Mouse (Mus musculus): ENCODE data around the gene Gm28053. TPM values are rescaled to one million over a fixed set of nuclear protein-coding genes. Genes with fewer than 3 reads are reported as not detected.
A peak's percentile ranks its signal among the peaks of the same experiment; 100 is the strongest.

Gm28053 gene
- polyA plus RNA-seq (2012; rRNA removed), result 0.43 and 0.82 TPM in 2 replicates

- DNase-seq (ENCODE audit: low read depth in 1 of 2, low spot score in 2 of 2), result peak; percentile 76 to 77
- Histone ChIP-seq H3K4me3 (ENCODE audit: extremely low read depth, insufficient read depth, insufficient read length) (peak within 1 kb of the TSS; percentile 51), H3K27me3 (ENCODE audit: control insufficient read depth, insufficient read depth, low read length) (no peaks in the 10 kb centered on the region), H3K4me1 (ENCODE audit: control insufficient read depth, insufficient read depth, insufficient read length) (peaks cover 23% of the 10 kb centered on the region; the same call in 1 of the 2 replicates), H3K27ac (ENCODE audit: insufficient read depth, low read length) (peak within 1 kb of the TSS; percentile 95), H3K36me3 (ENCODE audit: control insufficient read depth, insufficient read depth, low read length) (no peaks in the 10 kb centered on the region; the same call in 1 of the 2 replicates)
- WGBS, result 7% methylated on average over 2 of the region's 2 CpGs
- TF ChIP-seq CTCF (IDR thresholded peaks at IDR 0.05; ENCODE audit: extremely low read depth, insufficient read depth, insufficient read length, insufficient replicate concordance) (no peak), POLR2A (IDR thresholded peaks at IDR 0.05; ENCODE audit: low read depth, low read length) (peak; percentile 35)
Observed at GRCm38 (mm10) chr6:48718455-48718854, at the start of gene Gm28053, which contains the start of gene Gimap7. Gm28053 (plus strand) TSS chr6:48718607. Gimap7 (plus strand) TSS chr6:48718621.

- H3K27me3 ChIP-seq (ENCODE audit: control insufficient read depth, insufficient read depth, low read length), result no peaks in the 10 kb centered on the region
- no peak overlapping the region for H3K27ac ChIP-seq (ENCODE audit: insufficient read depth, low read length)
- no peak overlapping the region for H3K4me3 ChIP-seq (ENCODE audit: extremely low read depth, insufficient read depth, insufficient read length)
- TF ChIP-seq POLR2A (IDR thresholded peaks at IDR 0.05; ENCODE audit: low read depth, low read length), result no peak
- TF ChIP-seq CTCF (IDR thresholded peaks at IDR 0.05; ENCODE audit: extremely low read depth, insufficient read depth, insufficient read length, insufficient replicate concordance), result no peak
- DNase-seq (ENCODE audit: low read depth in 1 of 2, low spot score in 2 of 2), result no peak
- WGBS, result 69% methylated on average over 2 of the region's 2 CpGs
- peaks cover 21% of the 10 kb centered on the region; the same call in 1 of the 2 replicates for H3K4me1 ChIP-seq (ENCODE audit: control insufficient read depth, insufficient read depth, insufficient read length)
- no peaks in the 10 kb centered on the region for H3K36me3 ChIP-seq (ENCODE audit: control insufficient read depth, insufficient read depth, low read length)
Observed at GRCm38 (mm10) chr6:48669446-48669969, 48.9 kb upstream of the Gm28053 start.

- Histone ChIP-seq H3K27me3 (ENCODE audit: control insufficient read depth, insufficient read depth, low read length) (no peaks in the 10 kb centered on the region), H3K27ac (ENCODE audit: insufficient read depth, low read length) (peak overlapping the region; percentile 95), H3K4me1 (ENCODE audit: control insufficient read depth, insufficient read depth, insufficient read length) (peaks cover 19% of the 10 kb centered on the region), H3K4me3 (ENCODE audit: extremely low read depth, insufficient read depth, insufficient read length) (no peak overlapping the region; the same call in 1 of the 2 replicates), H3K36me3 (ENCODE audit: control insufficient read depth, insufficient read depth, low read length) (peaks cover 3% of the 10 kb centered on the region; the same call in 1 of the 2 replicates)
- TF ChIP-seq CTCF (IDR thresholded peaks at IDR 0.05; ENCODE audit: extremely low read depth, insufficient read depth, insufficient read length, insufficient replicate concordance) (no peak), POLR2A (IDR thresholded peaks at IDR 0.05; ENCODE audit: low read depth, low read length) (no peak; the same call in 1 of the 2 replicates)
- WGBS, result 71% methylated on average over 9 of the region's 9 CpGs
- DNase-seq (ENCODE audit: low read depth in 1 of 2, low spot score in 2 of 2), result no peak
Observed at GRCm38 (mm10) chr6:48674291-48675058, 43.9 kb upstream of the Gm28053 start.

- peaks cover 21% of the 10 kb centered on the region for H3K4me1 ChIP-seq (ENCODE audit: control insufficient read depth, insufficient read depth, insufficient read length)
- H3K4me3 ChIP-seq (ENCODE audit: extremely low read depth, insufficient read depth, insufficient read length), result peak overlapping the region; percentile 54; the same call in 1 of the 2 replicates
- peak overlapping the region; percentile 95 for H3K27ac ChIP-seq (ENCODE audit: insufficient read depth, low read length)
- no peak for DNase-seq (ENCODE audit: low read depth in 1 of 2, low spot score in 2 of 2)
- TF ChIP-seq CTCF (IDR thresholded peaks at IDR 0.05; ENCODE audit: extremely low read depth, insufficient read depth, insufficient read length, insufficient replicate concordance) (no peak), POLR2A (IDR thresholded peaks at IDR 0.05; ENCODE audit: low read depth, low read length) (no peak)
- WGBS, result 16% methylated on average over 10 of the region's 10 CpGs
- peaks cover 3% of the 10 kb centered on the region; the same call in 1 of the 2 replicates for H3K36me3 ChIP-seq (ENCODE audit: control insufficient read depth, insufficient read depth, low read length)
- H3K27me3 ChIP-seq (ENCODE audit: control insufficient read depth, insufficient read depth, low read length), result no peaks in the 10 kb centered on the region
Observed at GRCm38 (mm10) chr6:48675400-48675930, 42.9 kb upstream of the Gm28053 start.

GRCm38 (mm10) chr6:48675931-48676859 lies 42.2 kb upstream of the Gm28053 start, which contains the start of gene Gimap9:
Gimap9 (plus strand) TSS chr6:48676129.
- Histone ChIP-seq H3K27me3 (ENCODE audit: control insufficient read depth, insufficient read depth, low read length) (no peaks in the 10 kb centered on the region), H3K36me3 (ENCODE audit: control insufficient read depth, insufficient read depth, low read length) (peaks cover 3% of the 10 kb centered on the region; the same call in 1 of the 2 replicates), H3K27ac (ENCODE audit: insufficient read depth, low read length) (peak within 1 kb of the TSS; percentile 95), H3K4me1 (ENCODE audit: control insufficient read depth, insufficient read depth, insufficient read length) (peaks cover 22% of the 10 kb centered on the region), H3K4me3 (ENCODE audit: extremely low read depth, insufficient read depth, insufficient read length) (peak within 1 kb of the TSS; percentile 97)
- TF ChIP-seq POLR2A (IDR thresholded peaks at IDR 0.05; ENCODE audit: low read depth, low read length), result peak; percentile 98
- TF ChIP-seq CTCF (IDR thresholded peaks at IDR 0.05; ENCODE audit: extremely low read depth, insufficient read depth, insufficient read length, insufficient replicate concordance), result no peak
- whole genome bisulfite sequencing, result under 1% methylated on average over 13 of the region's 13 CpGs
- DNase-seq (ENCODE audit: low read depth in 1 of 2, low spot score in 2 of 2), result peak; percentile 77 to 86

GRCm38 (mm10) chr6:48676860-48677415 lies 41.5 kb upstream of the Gm28053 start:
- TF ChIP-seq POLR2A (IDR thresholded peaks at IDR 0.05; ENCODE audit: low read depth, low read length), result no peak
- TF ChIP-seq CTCF (IDR thresholded peaks at IDR 0.05; ENCODE audit: extremely low read depth, insufficient read depth, insufficient read length, insufficient replicate concordance), result no peak
- peaks cover 3% of the 10 kb centered on the region; the same call in 1 of the 2 replicates for H3K36me3 ChIP-seq (ENCODE audit: control insufficient read depth, insufficient read depth, low read length)
- peaks cover 26% of the 10 kb centered on the region for H3K4me1 ChIP-seq (ENCODE audit: control insufficient read depth, insufficient read depth, insufficient read length)
- 49% methylated on average over 5 of the region's 5 CpGs for WGBS
- peak overlapping the region; percentile 39 for H3K4me3 ChIP-seq (ENCODE audit: extremely low read depth, insufficient read depth, insufficient read length)
- DNase-seq (ENCODE audit: low read depth in 1 of 2, low spot score in 2 of 2), result no peak
- H3K27ac ChIP-seq (ENCODE audit: insufficient read depth, low read length), result peak overlapping the region; percentile 81
- no peaks in the 10 kb centered on the region for H3K27me3 ChIP-seq (ENCODE audit: control insufficient read depth, insufficient read depth, low read length)
